Mouse (Mus musculus): ENCODE measurements at regions not wholly inside any gene's neighbourhood (a gene's known extent, or its start where the extent isn't known, plus 50 kb on each side); places are given as distances from the start of the nearest gene placed in this dataset.

DNA sequence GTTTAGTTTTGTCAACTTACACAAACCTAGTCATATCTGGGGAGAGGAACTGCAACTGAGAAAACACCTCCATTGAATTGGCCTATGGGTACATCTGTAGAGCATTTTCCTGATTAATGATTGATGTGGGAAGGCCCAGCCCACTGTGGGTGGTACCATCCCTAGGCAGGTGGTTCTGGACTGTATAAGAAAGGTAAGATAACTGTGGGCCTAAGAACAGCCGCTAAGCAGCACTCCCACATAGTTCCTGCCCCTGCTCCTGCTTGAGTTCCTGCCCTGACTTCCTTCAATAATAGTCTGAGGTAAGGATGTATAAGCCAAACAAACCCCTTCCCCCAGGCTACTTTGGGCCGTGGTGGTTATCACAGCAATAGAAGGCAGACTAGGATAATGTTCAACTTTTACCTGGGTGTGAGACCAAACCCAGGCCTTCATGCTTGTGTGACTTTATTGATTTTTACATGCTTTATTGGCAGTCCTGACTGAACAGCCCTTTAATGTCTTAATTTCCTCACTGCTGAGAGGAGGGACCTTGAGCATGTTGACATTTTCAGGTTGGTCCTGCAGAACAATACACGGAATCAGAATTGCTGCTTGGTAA is 78.8 kb upstream of the Camk1g start:
- no peak for DNase-seq (ENCODE audit: low spot score)
- H3K4me1 ChIP-seq (ENCODE audit: insufficient read depth, low read depth, low read length): no peaks in the 10 kb centered on the region
- no peaks in the 10 kb centered on the region for H3K9me3 ChIP-seq (replicated peaks)
- ATAC-seq (ENCODE audit: extremely low read depth, insufficient number of reproducible peaks, low FRiP score, poor library complexity, severe bottlenecking): no peak
- TF ChIP-seq GATA1 (IDR thresholded peaks at IDR 0.05; ENCODE audit: borderline replicate concordance, low read length): no peak
- no peak for TF ChIP-seq GATA2 (IDR thresholded peaks at IDR 0.05; ENCODE audit: borderline replicate concordance, low read depth, low read length)
- TF ChIP-seq POLR2AphosphoS5 (IDR thresholded peaks at IDR 0.05; ENCODE audit: insufficient replicate concordance, low read depth, low read length): no peak
- TF ChIP-seq CTCF (IDR thresholded peaks at IDR 0.05; ENCODE audit: low read depth, low read length): no peak
- no peak for TF ChIP-seq TAL1 (conservative IDR thresholded peaks at IDR 0.05; ENCODE audit: low read depth, low read length)
- H3K36me3 ChIP-seq (replicated peaks): no peaks in the 10 kb centered on the region
- H3K27me3 ChIP-seq (ENCODE audit: insufficient read depth, low read length): no peaks in the 10 kb centered on the region
- no peak overlapping the region for H3K4me3 ChIP-seq (ENCODE audit: low read depth, low read length)

DNA sequence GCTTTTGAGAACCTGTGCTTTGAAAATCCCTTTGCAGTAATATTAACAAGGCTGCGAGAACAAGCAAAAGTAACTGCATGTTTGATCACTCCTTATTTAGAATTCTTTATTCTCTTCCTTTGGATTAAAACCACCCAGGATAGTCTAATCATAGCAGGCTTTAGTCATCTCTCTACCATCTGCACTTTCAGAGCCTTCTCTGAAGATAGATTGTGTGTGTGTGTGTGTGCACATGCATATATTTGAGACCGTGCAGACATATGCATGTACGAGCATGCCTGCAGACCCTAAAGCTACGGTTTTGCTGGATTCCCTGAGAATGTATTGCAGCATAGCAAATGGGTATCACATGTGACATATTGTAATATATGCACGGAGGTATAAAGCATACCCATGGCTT is 77.5 kb upstream of the Camk1g start:
- TF ChIP-seq GATA2 (IDR thresholded peaks at IDR 0.05; ENCODE audit: borderline replicate concordance, low read depth, low read length) (no peak), POLR2AphosphoS5 (IDR thresholded peaks at IDR 0.05; ENCODE audit: insufficient replicate concordance, low read depth, low read length) (no peak), TAL1 (conservative IDR thresholded peaks at IDR 0.05; ENCODE audit: low read depth, low read length) (no peak), CTCF (IDR thresholded peaks at IDR 0.05; ENCODE audit: low read depth, low read length) (no peak), GATA1 (IDR thresholded peaks at IDR 0.05; ENCODE audit: borderline replicate concordance, low read length) (no peak)
- DNase-seq (ENCODE audit: low spot score) (no peak), ATAC-seq (ENCODE audit: extremely low read depth, insufficient number of reproducible peaks, low FRiP score, poor library complexity, severe bottlenecking) (no peak)
- Histone ChIP-seq H3K9me3 (replicated peaks) (no peaks in the 10 kb centered on the region), H3K36me3 (replicated peaks) (no peaks in the 10 kb centered on the region), H3K4me1 (ENCODE audit: insufficient read depth, low read depth, low read length) (no peaks in the 10 kb centered on the region), H3K4me3 (ENCODE audit: low read depth, low read length) (no peak overlapping the region), H3K27me3 (ENCODE audit: insufficient read depth, low read length) (no peaks in the 10 kb centered on the region)

DNA sequence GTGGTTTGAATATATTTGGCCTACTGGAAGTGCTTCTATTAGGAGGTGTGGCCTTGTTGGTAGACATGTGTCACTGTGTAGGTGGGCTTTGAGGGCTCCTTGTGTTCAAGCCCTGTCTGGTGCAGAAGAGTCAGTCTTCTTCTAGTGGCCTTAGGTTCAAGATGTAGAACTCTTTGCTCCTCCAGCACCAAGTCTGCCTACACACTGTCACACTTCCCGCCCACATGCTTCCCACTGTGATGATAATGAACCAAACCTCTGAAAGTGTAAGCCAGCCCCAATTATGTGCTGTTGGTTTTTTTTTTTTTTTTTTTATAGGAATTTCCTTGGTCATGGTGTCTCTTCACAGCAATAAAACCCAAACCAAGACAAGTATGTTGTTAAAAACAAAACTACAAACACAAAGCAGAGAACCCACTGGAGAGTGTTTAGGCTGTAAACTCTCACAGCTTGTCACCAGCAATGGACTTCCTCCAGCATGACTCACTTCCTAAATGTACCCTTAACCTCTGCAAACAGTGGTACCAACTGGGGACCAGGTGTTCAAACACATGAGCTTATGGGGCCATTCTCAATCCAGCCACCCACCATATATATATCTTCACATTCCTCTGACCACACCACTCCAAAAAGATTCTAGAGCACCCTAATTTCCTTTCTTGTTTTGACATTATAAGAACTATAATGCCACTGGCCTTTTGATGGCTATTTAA is 74.0 kb upstream of the Camk1g start:
- Histone ChIP-seq H3K27me3 (ENCODE audit: insufficient read depth, low read length) (no peaks in the 10 kb centered on the region), H3K4me1 (ENCODE audit: insufficient read depth, low read depth, low read length) (no peaks in the 10 kb centered on the region), H3K36me3 (replicated peaks) (no peaks in the 10 kb centered on the region), H3K4me3 (ENCODE audit: low read depth, low read length) (no peak overlapping the region), H3K9me3 (replicated peaks) (no peaks in the 10 kb centered on the region)
- no peak for DNase-seq (ENCODE audit: low spot score)
- ATAC-seq (ENCODE audit: extremely low read depth, insufficient number of reproducible peaks, low FRiP score, poor library complexity, severe bottlenecking): no peak
- TF ChIP-seq CTCF (IDR thresholded peaks at IDR 0.05; ENCODE audit: low read depth, low read length) (no peak), POLR2AphosphoS5 (IDR thresholded peaks at IDR 0.05; ENCODE audit: insufficient replicate concordance, low read depth, low read length) (no peak), TAL1 (conservative IDR thresholded peaks at IDR 0.05; ENCODE audit: low read depth, low read length) (no peak), GATA2 (IDR thresholded peaks at IDR 0.05; ENCODE audit: borderline replicate concordance, low read depth, low read length) (no peak), GATA1 (IDR thresholded peaks at IDR 0.05; ENCODE audit: borderline replicate concordance, low read length) (no peak)

DNA sequence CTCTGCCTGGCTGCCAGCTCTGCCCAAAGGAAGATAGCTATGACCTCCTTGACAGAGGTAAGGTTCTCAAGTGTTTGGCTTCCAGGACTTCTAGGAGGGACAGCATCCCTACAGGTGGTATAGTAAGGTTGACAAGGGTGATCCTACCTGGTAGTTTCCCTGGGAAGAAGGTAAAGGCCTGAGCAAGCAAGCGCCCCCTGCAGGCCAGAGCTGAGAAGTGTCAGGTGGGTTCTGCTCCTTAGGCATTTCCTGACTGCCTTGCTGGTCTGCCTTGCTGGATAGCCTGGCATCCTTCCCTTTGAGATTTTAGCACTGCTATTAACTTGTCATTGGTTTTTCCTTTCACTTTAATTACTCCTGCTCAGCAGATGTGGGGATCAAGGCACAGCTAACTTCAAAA is 70.4 kb upstream of the Camk1g start:
- Histone ChIP-seq H3K4me3 (ENCODE audit: low read depth, low read length) (no peak overlapping the region), H3K36me3 (replicated peaks) (no peaks in the 10 kb centered on the region), H3K27me3 (ENCODE audit: insufficient read depth, low read length) (no peaks in the 10 kb centered on the region), H3K9me3 (replicated peaks) (no peaks in the 10 kb centered on the region), H3K4me1 (ENCODE audit: insufficient read depth, low read depth, low read length) (no peaks in the 10 kb centered on the region)
- DNase-seq (ENCODE audit: low spot score): no peak
- TF ChIP-seq POLR2AphosphoS5 (IDR thresholded peaks at IDR 0.05; ENCODE audit: insufficient replicate concordance, low read depth, low read length): no peak
- peak; percentile 60; the same call in 1 of the 2 replicates for TF ChIP-seq CTCF (IDR thresholded peaks at IDR 0.05; ENCODE audit: low read depth, low read length)
- ATAC-seq (ENCODE audit: extremely low read depth, insufficient number of reproducible peaks, low FRiP score, poor library complexity, severe bottlenecking): no peak

DNA sequence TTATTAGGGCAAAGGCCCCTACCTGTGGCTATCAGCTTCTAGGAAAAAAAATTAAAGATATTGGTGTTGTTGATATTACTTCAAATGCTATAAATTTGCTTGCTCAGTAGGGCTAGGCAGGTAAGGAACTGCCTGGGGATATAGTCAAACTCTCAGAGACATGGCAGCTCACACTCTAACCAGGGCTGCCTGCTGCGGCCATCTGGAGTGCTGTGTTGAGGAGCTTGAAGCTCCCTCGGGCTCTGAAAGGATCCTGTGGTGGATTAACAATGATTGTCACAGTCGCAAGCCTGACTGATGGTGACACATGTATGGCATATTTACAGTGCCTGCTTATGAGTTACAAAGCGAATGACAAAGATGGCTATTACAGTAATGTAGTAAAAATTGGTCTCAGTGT is 64.2 kb upstream of the Camk1g start:
- Histone ChIP-seq H3K27me3 (ENCODE audit: insufficient read depth, low read length) (no peaks in the 10 kb centered on the region), H3K4me1 (ENCODE audit: insufficient read depth, low read depth, low read length) (no peaks in the 10 kb centered on the region), H3K36me3 (replicated peaks) (no peaks in the 10 kb centered on the region), H3K9me3 (replicated peaks) (no peaks in the 10 kb centered on the region), H3K4me3 (ENCODE audit: low read depth, low read length) (no peak overlapping the region)
- ATAC-seq (ENCODE audit: extremely low read depth, insufficient number of reproducible peaks, low FRiP score, poor library complexity, severe bottlenecking) (no peak), DNase-seq (ENCODE audit: low spot score) (no peak)
- TF ChIP-seq TAL1 (conservative IDR thresholded peaks at IDR 0.05; ENCODE audit: low read depth, low read length): no peak
- no peak for TF ChIP-seq CTCF (IDR thresholded peaks at IDR 0.05; ENCODE audit: low read depth, low read length)
- TF ChIP-seq GATA1 (IDR thresholded peaks at IDR 0.05; ENCODE audit: borderline replicate concordance, low read length): no peak
- no peak for TF ChIP-seq GATA2 (IDR thresholded peaks at IDR 0.05; ENCODE audit: borderline replicate concordance, low read depth, low read length)
- no peak for TF ChIP-seq POLR2AphosphoS5 (IDR thresholded peaks at IDR 0.05; ENCODE audit: insufficient replicate concordance, low read depth, low read length)

DNA sequence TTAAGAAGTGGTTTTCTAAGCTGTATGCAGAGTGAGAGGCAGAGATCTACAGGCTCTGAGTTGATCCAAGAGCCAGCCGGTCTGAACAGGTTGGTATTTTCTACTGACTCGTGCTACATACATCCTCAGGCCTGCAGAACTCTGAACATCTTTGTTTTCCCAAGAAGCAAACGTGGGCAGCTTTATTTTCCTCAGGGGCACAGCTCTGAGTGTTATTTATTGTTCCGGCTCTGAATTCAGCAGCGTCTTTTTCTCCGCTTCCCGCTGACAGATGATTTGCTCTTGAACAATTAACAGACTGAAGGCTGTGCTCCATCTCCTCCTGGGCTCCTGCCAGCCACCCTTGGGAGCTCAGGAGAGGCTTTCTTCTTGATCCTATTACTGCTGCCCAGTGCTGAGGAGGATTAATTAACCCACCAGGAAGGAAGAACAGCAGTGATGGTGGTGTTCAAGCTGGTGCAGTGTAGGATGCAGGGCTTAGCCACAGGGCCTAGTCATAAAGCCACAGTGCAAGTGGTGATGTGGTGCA is 63.5 kb upstream of the Camk1g start:
- H3K4me3 ChIP-seq (ENCODE audit: low read depth, low read length): no peak overlapping the region
- DNase-seq (ENCODE audit: low spot score) (no peak), ATAC-seq (ENCODE audit: extremely low read depth, insufficient number of reproducible peaks, low FRiP score, poor library complexity, severe bottlenecking) (no peak)
- H3K27me3 ChIP-seq (ENCODE audit: insufficient read depth, low read length): no peaks in the 10 kb centered on the region
- no peaks in the 10 kb centered on the region for H3K4me1 ChIP-seq (ENCODE audit: insufficient read depth, low read depth, low read length)
- no peaks in the 10 kb centered on the region for H3K9me3 ChIP-seq (replicated peaks)
- TF ChIP-seq POLR2AphosphoS5 (IDR thresholded peaks at IDR 0.05; ENCODE audit: insufficient replicate concordance, low read depth, low read length) (no peak), GATA1 (IDR thresholded peaks at IDR 0.05; ENCODE audit: borderline replicate concordance, low read length) (no peak), GATA2 (IDR thresholded peaks at IDR 0.05; ENCODE audit: borderline replicate concordance, low read depth, low read length) (no peak), TAL1 (conservative IDR thresholded peaks at IDR 0.05; ENCODE audit: low read depth, low read length) (no peak), CTCF (IDR thresholded peaks at IDR 0.05; ENCODE audit: low read depth, low read length) (no peak)
- no peaks in the 10 kb centered on the region for H3K36me3 ChIP-seq (replicated peaks)
